Mouse (Mus musculus): ENCODE results near the gene Flywch2.

- TF ChIP-seq UBTF (IDR thresholded peaks at IDR 0.05; ENCODE audit: borderline replicate concordance, insufficient read depth, low read depth, low read length), result no peak
- no peak for TF ChIP-seq MAX (IDR thresholded peaks at IDR 0.05; ENCODE audit: low read length)
- TF ChIP-seq CTCF (IDR thresholded peaks at IDR 0.05 in 2 of 3, conservative IDR thresholded peaks at IDR 0.05 in 1 of 3; ENCODE audit: control insufficient read depth in 1 of 3, insufficient read depth in 1 of 3, low read depth in 2 of 3, low read length in 3 of 3, poor library complexity in 1 of 3, severe bottlenecking in 1 of 3), result no peak
- TF ChIP-seq EP300 (IDR thresholded peaks at IDR 0.05; ENCODE audit: low read depth in 1 of 2, low read length in 2 of 2), result no peak
- no peak for TF ChIP-seq GATA1 (IDR thresholded peaks at IDR 0.05; ENCODE audit: low read depth, low read length)
- no peak for TF ChIP-seq JUND (IDR thresholded peaks at IDR 0.05; ENCODE audit: low read depth, low read length)
- no peak for TF ChIP-seq USF2 (IDR thresholded peaks at IDR 0.05; ENCODE audit: borderline replicate concordance in 1 of 2, insufficient read depth in 1 of 2, low read depth in 1 of 2, low read length in 2 of 2)
- no peak for TF ChIP-seq RAD21 (IDR thresholded peaks at IDR 0.05; ENCODE audit: low read depth, low read length)
- no peak for TF ChIP-seq POLR2A (IDR thresholded peaks at IDR 0.05; ENCODE audit: control insufficient read depth in 1 of 2, insufficient read depth in 1 of 2, low read depth in 1 of 2, low read length in 2 of 2, poor library complexity in 1 of 2)
These were observed 42.9 kb downstream of the Flywch2 start for GRCm38 (mm10) chr17:23742941-23743340.

Measured in MEL (cell line).